Mouse (Mus musculus) limb, embryonic 14.5 days (tissue): ENCODE measurements around the gene Scyl1. TPM values are rescaled to one million over a fixed set of nuclear protein-coding genes. Genes with fewer than 3 reads are reported as not detected.
A peak's percentile ranks its signal among the peaks of the same experiment; 100 is the strongest.

Source experiments
- ATAC-seq: fragments of 200-750 bp; cut with Nextera tagmentation; 2 replicates; pipeline ENCODE4 v1.8.0; 2017; ENCODE audit warnings: low read depth, moderate number of reproducible peaks, moderate TSS enrichment; ENCODE audit not compliant: low FRiP score
- DNase-seq: peaks from one replicate; pipeline ENCODE4 v3.0.0-alpha.2; 2015; ENCODE audit warnings: low spot score
- H3K27ac ChIP-seq: fragments of 300-500 bp; sonication (generic); replicated peaks from 2 replicates; pipeline ENCODE4 v1.5.1; 2014; ENCODE audit warnings: low read depth, mild to moderate bottlenecking, low read length, moderate library complexity, mixed read lengths
- H3K27me3 ChIP-seq: fragments of 300-500 bp; sonication (generic); 2 replicates; pipeline ENCODE4 v1.6.1; 2014; ENCODE audit warnings: low read length, mixed read lengths; ENCODE audit not compliant: control insufficient read depth, insufficient read depth
- H3K36me3 ChIP-seq: fragments of 300-500 bp; sonication (generic); 2 replicates; pipeline ENCODE4 v1.6.1; 2014; ENCODE audit warnings: mild to moderate bottlenecking, low read length, moderate library complexity, mixed read lengths; ENCODE audit not compliant: control insufficient read depth, insufficient read depth
- H3K4me1 ChIP-seq: fragments of 300-500 bp; sonication (generic); 2 replicates; pipeline ENCODE4 v1.6.1; 2014; ENCODE audit warnings: antibody characterized with exemption, low read length, mixed read lengths; ENCODE audit not compliant: control insufficient read depth, insufficient read depth
- H3K4me2 ChIP-seq: fragments of 300-500 bp; sonication (generic); replicated peaks from 2 replicates; pipeline ENCODE4 v1.6.1; 2014; ENCODE audit warnings: low read depth, mild to moderate bottlenecking, low read length, moderate library complexity; ENCODE audit not compliant: severe bottlenecking
- H3K4me3 ChIP-seq: fragments of 300-500 bp; sonication (generic); replicated peaks from 2 replicates; pipeline ENCODE4 v1.5.1; 2014; ENCODE audit warnings: low read length
- H3K9ac ChIP-seq: fragments of 300-500 bp; sonication (generic); 2 replicates; pipeline ENCODE4 v1.6.1; 2014; ENCODE audit warnings: mild to moderate bottlenecking, low read depth, low read length, moderate library complexity; ENCODE audit not compliant: severe bottlenecking
- H3K9me3 ChIP-seq: fragments of 300-500 bp; sonication (generic); 2 replicates; pipeline ENCODE4 v1.6.1; 2016; ENCODE audit warnings: low read length; ENCODE audit not compliant: control insufficient read depth
- POLR2A ChIP-seq: fragments of 200-500 bp; IDR thresholded peaks from 2 replicates; pipeline ENCODE4 v1.8.0; 2012; ENCODE audit warnings: inconsistent platforms, mild to moderate bottlenecking, moderate library complexity, borderline replicate concordance; ENCODE audit not compliant: insufficient read depth, insufficient read length; ENCODE audit errors: extremely low read depth
- WGBS: fragments of 180-500 bp; shearing (Covaris S2); extraction: QIAGEN DNeasy Blood & Tissue Kit; methylation state at CpG from one replicate; pipeline ENCODE4 v1.1.7; 2014; 5-methylcytosine and 5-hydroxymethylcytosine counted together
- polyA plus RNA-seq, 2 experiments: library from polyadenylated mRNA; depleted of rRNA in 1 of 2; stranded (reverse) in 1 of 2; unstranded in 1 of 2; fragments of >200 nt; fragmentation: Nextera tagmentation in 1 of 2; extraction: Ambion mirVana in 1 of 2; gene quantifications; 2 replicates each; pipeline versions ENCODE4 v1.2.1 to v1.2.3; 2012 to 2014

Gene Scyl1
- polyA plus RNA-seq, 2 experiments: 81.1 to 152 TPM

GRCm38 (mm10) chr19:5725767-5726515 lies 45.3 kb downstream of the Scyl1 start, which contains the start of gene Ehbp1l1:
Gene Ehbp1l1 (minus strand): TSS chr19:5726317.
- peak within 1 kb of the TSS; percentile 60 for H3K9ac ChIP-seq
- TF ChIP-seq POLR2A: no peak
- WGBS: 14% methylated on average over 36 of the region's 49 CpGs
- H3K4me2 ChIP-seq: peak within 1 kb of the TSS; percentile 88
- peak within 1 kb of the TSS; percentile 33; the same call in 1 of the 2 replicates for H3K27ac ChIP-seq
- H3K4me1 ChIP-seq: peaks cover 37% of the 10 kb centered on the region
- H3K4me3 ChIP-seq: peak within 1 kb of the TSS; percentile 91
- DNase-seq (peak; percentile 49), ATAC-seq (no peak)
- no peaks in the 10 kb centered on the region for H3K9me3 ChIP-seq
- no peaks in the 10 kb centered on the region for H3K27me3 ChIP-seq
- peaks cover 35% of the 10 kb centered on the region for H3K36me3 ChIP-seq

- Histone ChIP-seq H3K9ac (peak overlapping the region; percentile 60), H3K9me3 (no peaks in the 10 kb centered on the region), H3K4me3 (peak overlapping the region; percentile 41), H3K27ac (0 out of 2 replicates have a peak overlapping the region, but pooled peaks have one; percentile 33), H3K4me1 (peaks cover 32% of the 10 kb centered on the region), H3K36me3 (peaks cover 39% of the 10 kb centered on the region), H3K4me2 (peak overlapping the region; percentile 61), H3K27me3 (no peaks in the 10 kb centered on the region)
- peak; percentile 35 for ATAC-seq
- WGBS: 74% methylated on average over 12 of the region's 12 CpGs
- no peak for TF ChIP-seq POLR2A
- DNase-seq: peak; percentile 64
Measured at GRCm38 (mm10) chr19:5725029-5725707, 46.1 kb downstream of the Scyl1 start.

GRCm38 (mm10) chr19:5724549-5724941 lies 46.7 kb downstream of the Scyl1 start:
- H3K9ac ChIP-seq: peak overlapping the region; percentile 5; the same call in 1 of the 2 replicates
- H3K36me3 ChIP-seq: peaks cover 41% of the 10 kb centered on the region
- peak overlapping the region; percentile 61; the same call in 1 of the 2 replicates for H3K4me2 ChIP-seq
- no peak for DNase-seq
- no peak for ATAC-seq
- no peaks in the 10 kb centered on the region for H3K9me3 ChIP-seq
- no peaks in the 10 kb centered on the region for H3K27me3 ChIP-seq
- H3K4me3 ChIP-seq: peak overlapping the region; percentile 41; the same call in 1 of the 2 replicates
- no peak overlapping the region for H3K27ac ChIP-seq
- H3K4me1 ChIP-seq: peaks cover 29% of the 10 kb centered on the region
- 66% methylated on average over 7 of the region's 7 CpGs for WGBS
- TF ChIP-seq POLR2A: no peak

GRCm38 (mm10) chr19:5723934-5724548 lies 47.2 kb downstream of the Scyl1 start:
- H3K9ac ChIP-seq: 0 out of 2 replicates have a peak overlapping the region, but pooled peaks have one; percentile 5
- peaks cover 29% of the 10 kb centered on the region for H3K4me1 ChIP-seq
- no peaks in the 10 kb centered on the region for H3K9me3 ChIP-seq
- no peaks in the 10 kb centered on the region for H3K27me3 ChIP-seq
- WGBS: 58% methylated on average over 4 of the region's 4 CpGs
- no peak for TF ChIP-seq POLR2A
- H3K4me2 ChIP-seq: peak overlapping the region; percentile 25; the same call in 1 of the 2 replicates
- no peak for ATAC-seq
- no peak for DNase-seq
- peak overlapping the region; percentile 41; the same call in 1 of the 2 replicates for H3K4me3 ChIP-seq
- H3K36me3 ChIP-seq: peaks cover 46% of the 10 kb centered on the region
- no peak overlapping the region for H3K27ac ChIP-seq

GRCm38 (mm10) chr19:5722848-5723425 lies 48.3 kb downstream of the Scyl1 start:
- H3K27me3 ChIP-seq: no peaks in the 10 kb centered on the region
- H3K9ac ChIP-seq: no peak overlapping the region
- DNase-seq: no peak
- no peak overlapping the region for H3K4me2 ChIP-seq
- H3K27ac ChIP-seq: no peak overlapping the region
- H3K4me1 ChIP-seq: peaks cover 23% of the 10 kb centered on the region
- 85% methylated on average over 7 of the region's 7 CpGs for WGBS
- no peak for TF ChIP-seq POLR2A
- H3K36me3 ChIP-seq: peaks cover 57% of the 10 kb centered on the region
- no peaks in the 10 kb centered on the region for H3K9me3 ChIP-seq
- no peak for ATAC-seq
- H3K4me3 ChIP-seq: no peak overlapping the region
